Mouse (Mus musculus): ENCODE results near the gene Manba.
A peak's percentile ranks its signal among the peaks of the same experiment; 100 is the strongest.
"Not testable (repeated sequence)": the region's sequence is repeated elsewhere in the genome, so short reads cannot be mapped to it uniquely, and the experiment has no call there.

Gene Manba

GRCm38 (mm10) chr3:135485128-135485899 is at the start of gene Manba:
Gene Manba, plus strand, starts transcription at chr3:135485611.
- DNase-seq (ENCODE audit: low read depth, low spot score): peak; percentile 86

- peak; percentile 23 for DNase-seq (ENCODE audit: low read depth, low spot score)
Measured at GRCm38 (mm10) chr3:135436901-135437616, 48.4 kb upstream of the Manba start.

- DNase-seq (ENCODE audit: low read depth, low spot score): peak; percentile 99
Measured at GRCm38 (mm10) chr3:135437758-135438495, 47.5 kb upstream of the Manba start, which contains the start of gene Ube2d3. Gene Ube2d3, plus strand, starts transcription at chr3:135438149.

- DNase-seq (ENCODE audit: low read depth, low spot score): peak; percentile 95
Measured at GRCm38 (mm10) chr3:135438531-135438912, 46.9 kb upstream of the Manba start.

GRCm38 (mm10) chr3:135438913-135439531 is 46.4 kb upstream of the Manba start:
- DNase-seq (ENCODE audit: low read depth, low spot score): peak; percentile 91

- DNase-seq (ENCODE audit: low read depth, low spot score): no peak
Measured at GRCm38 (mm10) chr3:135439651-135440050, 45.8 kb upstream of the Manba start.

- DNase-seq (ENCODE audit: low read depth, low spot score): peak; percentile 80
Measured at GRCm38 (mm10) chr3:135440221-135440620, 45.2 kb upstream of the Manba start.

GRCm38 (mm10) chr3:135440621-135441020 is 44.8 kb upstream of the Manba start:
- no peak for DNase-seq (ENCODE audit: low read depth, low spot score)

- no peak for DNase-seq (ENCODE audit: low read depth, low spot score)
Measured at GRCm38 (mm10) chr3:135444930-135445329, 40.5 kb upstream of the Manba start.

- no peak for DNase-seq (ENCODE audit: low read depth, low spot score)
Measured at GRCm38 (mm10) chr3:135458981-135459380, 26.4 kb upstream of the Manba start.

- DNase-seq (ENCODE audit: low read depth, low spot score): no peak
Measured at GRCm38 (mm10) chr3:135468402-135468801, 17.0 kb upstream of the Manba start.

- DNase-seq (ENCODE audit: low read depth, low spot score): no peak
Measured at GRCm38 (mm10) chr3:135469146-135469545, 16.3 kb upstream of the Manba start.

GRCm38 (mm10) chr3:135469974-135470373 is 15.4 kb upstream of the Manba start:
- DNase-seq (ENCODE audit: low read depth, low spot score): no peak

GRCm38 (mm10) chr3:135470823-135471222 is 14.6 kb upstream of the Manba start:
- DNase-seq (ENCODE audit: low read depth, low spot score): no peak

- DNase-seq (ENCODE audit: low read depth, low spot score): no peak
Measured at GRCm38 (mm10) chr3:135475025-135475424, 10.4 kb upstream of the Manba start.

- no peak for DNase-seq (ENCODE audit: low read depth, low spot score)
Measured at GRCm38 (mm10) chr3:135476286-135476685, 9.1 kb upstream of the Manba start.

GRCm38 (mm10) chr3:135476977-135477376 is 8.4 kb upstream of the Manba start:
- no peak for DNase-seq (ENCODE audit: low read depth, low spot score)

GRCm38 (mm10) chr3:135479090-135479489 is 6.3 kb upstream of the Manba start:
- not testable (repeated sequence) for DNase-seq (ENCODE audit: low read depth, low spot score)

- no peak for DNase-seq (ENCODE audit: low read depth, low spot score)
Measured at GRCm38 (mm10) chr3:135480767-135481166, 4.6 kb upstream of the Manba start.

- no peak for DNase-seq (ENCODE audit: low read depth, low spot score)
Measured at GRCm38 (mm10) chr3:135481608-135482007, 3.8 kb upstream of the Manba start.

GRCm38 (mm10) chr3:135484650-135485049 is 761 bp upstream of the Manba start:
- DNase-seq (ENCODE audit: low read depth, low spot score): not testable (repeated sequence)

- no peak for DNase-seq (ENCODE audit: low read depth, low spot score)
Measured at GRCm38 (mm10) chr3:135485900-135486241, 460 bp downstream of the Manba start.
